Mouse (Mus musculus) CH12.LX (cell line): ENCODE measurements at regions not wholly inside any gene's neighbourhood (a gene's known extent, or its start where the extent isn't known, plus 50 kb on each side); places are given as distances from the start of the nearest gene placed in this dataset.
A peak's percentile ranks its signal among the peaks of the same experiment; 100 is the strongest.

ENCODE experiments used
- DNase-seq: peaks from one replicate; pipeline ENCODE4 v3.0.0-alpha.2; 2013; ENCODE audit errors: extremely low read depth
- H3K27ac ChIP-seq: 2 replicates; pipeline ENCODE4 v1.5.1; 2012; ENCODE audit warnings: low read depth, mild to moderate bottlenecking, control low read depth, moderate library complexity; ENCODE audit not compliant: insufficient read depth
- H3K27me3 ChIP-seq: replicated peaks from 2 replicates; pipeline ENCODE3; 2012; ENCODE audit warnings: inconsistent platforms
- H3K36me3 ChIP-seq, 2 experiments: replicated peaks in 1 of 2; 2 replicates each; pipeline versions ENCODE3 to v1.6.1; 2012; ENCODE audit warnings: inconsistent platforms in 1 of 2, low read length in 1 of 2, mild to moderate bottlenecking in 1 of 2, mixed read lengths in 1 of 2, moderate library complexity in 1 of 2; ENCODE audit not compliant: control insufficient read depth in 1 of 2, insufficient read depth in 1 of 2
- H3K4me1 ChIP-seq, 2 experiments: 2 replicates each; pipeline ENCODE4 v1.6.1; 2012; ENCODE audit warnings: inconsistent platforms in 1 of 2, moderate library complexity in 1 of 2; ENCODE audit not compliant: insufficient read depth in 2 of 2, control insufficient read depth in 1 of 2
- H3K4me2 ChIP-seq: 2 replicates; pipeline ENCODE4 v1.6.1; 2012; ENCODE audit warnings: low read depth, mild to moderate bottlenecking, control low read depth; ENCODE audit not compliant: poor library complexity, insufficient read depth, severe bottlenecking
- H3K4me3 ChIP-seq, 3 experiments: fragments of 150-350 bp in 1 of 3; sonication (generic) in 1 of 3; replicated peaks in 1 of 3; 2 replicates each; pipeline versions ENCODE3 to v1.5.1; 2011 to 2012; ENCODE audit warnings: low read depth in 2 of 3, low read length in 2 of 3, mild to moderate bottlenecking in 2 of 3, moderate library complexity in 2 of 3, control low read depth in 1 of 3, improper control_type of control experiment in 1 of 3, inconsistent platforms in 1 of 3, mixed read lengths in 1 of 3; ENCODE audit not compliant: poor library complexity in 1 of 3
- H3K79me2 ChIP-seq: replicated peaks from 2 replicates; pipeline ENCODE4 v1.6.1; 2012; ENCODE audit warnings: mild to moderate bottlenecking, moderate library complexity; ENCODE audit not compliant: control insufficient read depth, poor library complexity, insufficient read depth, severe bottlenecking; ENCODE audit errors: extremely low read depth
- H3K9ac ChIP-seq: 2 replicates; pipeline ENCODE4 v1.6.1; 2012; ENCODE audit warnings: low read depth, mild to moderate bottlenecking, control low read depth, moderate library complexity; ENCODE audit not compliant: insufficient read depth
- H3K9me3 ChIP-seq: replicated peaks from 2 replicates; pipeline ENCODE3; 2012; ENCODE audit warnings: low read length, inconsistent platforms, mixed read lengths
- BHLHE40 ChIP-seq: IDR thresholded peaks from 2 replicates; pipeline ENCODE4 v1.6.1; 2011; ENCODE audit warnings: mild to moderate bottlenecking, low read depth, low read length, improper control_type of control experiment
- CHD1 ChIP-seq: IDR thresholded peaks from 2 replicates; pipeline ENCODE4 v1.6.1; 2012; ENCODE audit warnings: low read depth, low read length, improper control_type of control experiment, inconsistent platforms
- CHD2 ChIP-seq: IDR thresholded peaks from 2 replicates; pipeline ENCODE4 v1.6.1; 2011; ENCODE audit warnings: low read length, improper control_type of control experiment
- CTCF ChIP-seq, 2 experiments: IDR thresholded peaks in 1 of 2; conservative IDR thresholded peaks in 1 of 2; 2 replicates each; pipeline ENCODE4 v1.5.1; 2011 to 2012; ENCODE audit warnings: low read depth in 2 of 2, low read length in 2 of 2, improper control_type of control experiment in 1 of 2, inconsistent platforms in 1 of 2, mild to moderate bottlenecking in 1 of 2, moderate library complexity in 1 of 2
- E2F4 ChIP-seq: IDR thresholded peaks from 2 replicates; pipeline ENCODE4 v1.6.1; 2011; ENCODE audit warnings: low read depth, low read length, improper control_type of control experiment; ENCODE audit not compliant: insufficient replicate concordance
- ELF1 ChIP-seq: IDR thresholded peaks from 2 replicates; pipeline ENCODE4 v1.6.1; 2014; ENCODE audit warnings: low read depth, mild to moderate bottlenecking, inconsistent platforms, low read length, improper control_type of control experiment
- EP300 ChIP-seq: IDR thresholded peaks from 2 replicates; pipeline ENCODE4 v1.6.1; 2011; ENCODE audit warnings: low read length, improper control_type of control experiment
- ETS1 ChIP-seq: conservative IDR thresholded peaks from 2 replicates; pipeline ENCODE4 v1.6.1; 2012; ENCODE audit warnings: low read depth, mild to moderate bottlenecking, inconsistent platforms, low read length, improper control_type of control experiment, moderate library complexity
- GABPA ChIP-seq: IDR thresholded peaks from 2 replicates; pipeline ENCODE4 v1.6.1; 2012; ENCODE audit warnings: low read depth, low read length, improper control_type of control experiment, inconsistent platforms; ENCODE audit not compliant: insufficient replicate concordance
- HCFC1 ChIP-seq: IDR thresholded peaks from 2 replicates; pipeline ENCODE4 v1.6.1; 2012; ENCODE audit warnings: low read depth, mild to moderate bottlenecking, inconsistent platforms, low read length, improper control_type of control experiment
- IRF4 ChIP-seq: IDR thresholded peaks from 2 replicates; pipeline ENCODE4 v1.6.1; 2014; ENCODE audit warnings: low read depth, mild to moderate bottlenecking, inconsistent platforms, low read length, improper control_type of control experiment
- JUN ChIP-seq: IDR thresholded peaks from 2 replicates; pipeline ENCODE4 v1.6.1; 2011; ENCODE audit warnings: low read depth, mild to moderate bottlenecking, low read length, improper control_type of control experiment, moderate library complexity; ENCODE audit not compliant: insufficient read depth
- JUND ChIP-seq: conservative IDR thresholded peaks from 2 replicates; pipeline ENCODE4 v1.6.1; 2011; ENCODE audit warnings: low read depth, low read length, improper control_type of control experiment
- KAT2A ChIP-seq: IDR thresholded peaks from 2 replicates; pipeline ENCODE4 v1.6.1; 2012; ENCODE audit warnings: low read length, improper control_type of control experiment, inconsistent platforms; ENCODE audit not compliant: insufficient replicate concordance
- MAFK ChIP-seq: IDR thresholded peaks from 2 replicates; pipeline ENCODE4 v1.6.1; 2011; ENCODE audit warnings: low read length, improper control_type of control experiment; ENCODE audit not compliant: insufficient replicate concordance
- MAX ChIP-seq: IDR thresholded peaks from 2 replicates; pipeline ENCODE4 v1.6.1; 2011; ENCODE audit warnings: low read length, improper control_type of control experiment
- MAZ ChIP-seq: IDR thresholded peaks from 2 replicates; pipeline ENCODE4 v1.6.1; 2012; ENCODE audit warnings: low read depth, mild to moderate bottlenecking, inconsistent platforms, low read length, improper control_type of control experiment, moderate library complexity
- MEF2A ChIP-seq: IDR thresholded peaks from 2 replicates; pipeline ENCODE4 v1.6.1; 2014; ENCODE audit warnings: low read depth, mild to moderate bottlenecking, inconsistent platforms, low read length, improper control_type of control experiment, borderline replicate concordance
- MXI1 ChIP-seq: IDR thresholded peaks from 2 replicates; pipeline ENCODE4 v1.6.1; 2011; ENCODE audit warnings: mild to moderate bottlenecking, low read depth, low read length, improper control_type of control experiment
- MYC ChIP-seq: IDR thresholded peaks from 2 replicates; pipeline ENCODE4 v1.6.1; 2011; ENCODE audit warnings: low read depth, mild to moderate bottlenecking, improper control_type of control experiment, low read length
- NELFE ChIP-seq: IDR thresholded peaks from 2 replicates; pipeline ENCODE4 v1.6.1; 2011; ENCODE audit warnings: low read depth, low read length, improper control_type of control experiment
- NRF1 ChIP-seq: IDR thresholded peaks from 2 replicates; pipeline ENCODE4 v1.6.1; 2014; ENCODE audit warnings: low read depth, mild to moderate bottlenecking, inconsistent platforms, low read length, improper control_type of control experiment, moderate library complexity
- PAX5 ChIP-seq: IDR thresholded peaks from 2 replicates; pipeline ENCODE4 v1.6.1; 2012; ENCODE audit warnings: low read length, inconsistent platforms, mixed read lengths
- POLR2A ChIP-seq: IDR thresholded peaks from 2 replicates; pipeline ENCODE4 v1.6.1; 2011; ENCODE audit warnings: low read depth, mild to moderate bottlenecking, improper control_type of control experiment, low read length
- POLR2AphosphoS2 ChIP-seq: IDR thresholded peaks from 2 replicates; pipeline ENCODE4 v1.6.1; 2011; ENCODE audit warnings: low read depth, low read length, improper control_type of control experiment
- RAD21 ChIP-seq: IDR thresholded peaks from 2 replicates; pipeline ENCODE4 v1.6.1; 2011; ENCODE audit warnings: low read depth, mild to moderate bottlenecking, low read length, improper control_type of control experiment, moderate library complexity
- RCOR1 ChIP-seq: conservative IDR thresholded peaks from 2 replicates; pipeline ENCODE4 v1.6.1; 2012; ENCODE audit warnings: low read depth, mild to moderate bottlenecking, inconsistent platforms, low read length, improper control_type of control experiment
- SIN3A ChIP-seq: IDR thresholded peaks from 2 replicates; pipeline ENCODE4 v1.6.1; 2012; ENCODE audit warnings: low read length, improper control_type of control experiment, inconsistent platforms
- SMC3 ChIP-seq: IDR thresholded peaks from 2 replicates; pipeline ENCODE4 v1.6.1; 2011; ENCODE audit warnings: low read depth, low read length, improper control_type of control experiment
- TBP ChIP-seq: conservative IDR thresholded peaks from 2 replicates; pipeline ENCODE4 v1.6.1; 2011; ENCODE audit warnings: low read depth, low read length, improper control_type of control experiment
- TCF12 ChIP-seq: IDR thresholded peaks from 2 replicates; pipeline ENCODE4 v1.6.1; 2014; ENCODE audit warnings: low read depth, mild to moderate bottlenecking, inconsistent platforms, low read length, improper control_type of control experiment
- UBTF ChIP-seq: IDR thresholded peaks from 2 replicates; pipeline ENCODE4 v1.6.1; 2012; ENCODE audit warnings: low read depth, mild to moderate bottlenecking, inconsistent platforms, low read length, improper control_type of control experiment, moderate library complexity
- USF1 ChIP-seq: IDR thresholded peaks from 2 replicates; pipeline ENCODE4 v1.6.1; 2014; ENCODE audit warnings: low read depth, mild to moderate bottlenecking, inconsistent platforms, low read length, improper control_type of control experiment
- USF2 ChIP-seq: conservative IDR thresholded peaks from 2 replicates; pipeline ENCODE4 v1.6.1; 2011; ENCODE audit warnings: low read depth, low read length, improper control_type of control experiment
- ZC3H11A ChIP-seq: IDR thresholded peaks from 2 replicates; pipeline ENCODE4 v1.6.1; 2012; ENCODE audit warnings: low read depth, mild to moderate bottlenecking, inconsistent platforms, low read length, improper control_type of control experiment
- ZKSCAN1 ChIP-seq: IDR thresholded peaks from 2 replicates; pipeline ENCODE4 v1.6.1; 2012; ENCODE audit warnings: low read depth, inconsistent platforms, low read length, improper control_type of control experiment, borderline replicate concordance
- ZMIZ1 ChIP-seq: IDR thresholded peaks from 2 replicates; pipeline ENCODE4 v1.6.1; 2012; ENCODE audit warnings: low read depth, mild to moderate bottlenecking, inconsistent platforms, low read length, improper control_type of control experiment
- ZNF384 ChIP-seq: IDR thresholded peaks from 2 replicates; pipeline ENCODE4 v1.6.1; 2012; ENCODE audit warnings: low read depth, low read length, improper control_type of control experiment, inconsistent platforms
- dilution Hi-C: fragments of 300-500 bp; cut with MboI; formaldehyde crosslinking; loops from 2 replicates; pipeline ENCODE4 v1.14.3; 2020; ENCODE audit warnings: low sequenced_read_pairs; ENCODE audit not compliant: extremely low pct_unique_long_range_greater_than_20kb, extremely low pct_ligation_motif_present
- in situ Hi-C: fragments of 300-500 bp; cut with MboI; formaldehyde crosslinking; loops from 3 replicates; pipeline ENCODE4 v1.14.3; 2019; ENCODE audit warnings: low sequenced_read_pairs, low pct_ligation_motif_present, low pct_unique_long_range_greater_than_20kb, mixed read lengths

DNA sequence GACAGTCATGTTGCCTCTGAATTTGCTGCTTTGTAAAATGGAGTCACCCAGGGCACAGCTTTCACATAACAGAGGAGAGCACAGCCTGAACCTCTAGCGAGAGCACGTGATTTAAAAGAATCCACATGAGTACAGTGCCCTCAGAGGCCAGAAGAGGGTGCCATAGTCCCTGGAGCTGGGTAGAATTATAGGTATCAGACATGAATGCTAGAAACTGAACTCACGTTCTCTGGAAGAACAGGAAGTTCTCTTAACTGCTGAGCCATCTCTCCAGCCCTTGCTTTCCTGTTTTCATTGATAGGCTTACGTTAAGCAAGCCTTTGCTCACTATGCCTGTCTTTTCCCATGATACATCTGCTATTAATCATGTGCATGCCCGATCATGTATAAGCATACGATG lies 60.9 kb upstream of the Atp11b start:
- dilution Hi-C loops (no loop called here), in situ Hi-C loops (loop anchor here (10.0 to 25.0 kb wide), 5 partner anchors 192 to 644 kb away; partner anchors contain the start of gene Acad9)
- H3K9me3 ChIP-seq, result no peaks in the 10 kb centered on the region
- no peak overlapping the region for H3K4me3 ChIP-seq
- no peaks in the 10 kb centered on the region for H3K36me3 ChIP-seq
- H3K27me3 ChIP-seq, result no peaks in the 10 kb centered on the region
- no peaks in the 10 kb centered on the region for H3K79me2 ChIP-seq
- H3K27ac ChIP-seq, result no peak overlapping the region
- peak; percentile 94 for DNase-seq
- peak overlapping the region; percentile 33; the same call in 1 of the 2 replicates for H3K4me2 ChIP-seq
- H3K4me1 ChIP-seq, result peaks cover 8 to 9% of the 10 kb centered on the region in 2 experiments
- peak; percentile 99 for TF ChIP-seq BHLHE40
- peak; percentile 85 to 93 for TF ChIP-seq CTCF (conservative IDR thresholded peaks at IDR 0.05 in 1 of 2, IDR thresholded peaks at IDR 0.05 in 1 of 2; ENCODE audit: low read depth in 2 of 2, low read length in 2 of 2)
- TF ChIP-seq POLR2AphosphoS2, result no peak
- no peak for TF ChIP-seq MEF2A
- peak; percentile 71 for TF ChIP-seq USF2
- no peak for TF ChIP-seq GABPA
- TF ChIP-seq USF1, result peak; percentile 81
- TF ChIP-seq TBP, result no peak
- peak; percentile 96 for TF ChIP-seq MYC
- no peak for TF ChIP-seq NELFE
- TF ChIP-seq JUN, result no peak
- TF ChIP-seq SMC3, result peak; percentile 92
- no peak for TF ChIP-seq CHD2
- no peak for TF ChIP-seq ZMIZ1
- TF ChIP-seq POLR2A, result no peak
- peak; percentile 70 for TF ChIP-seq ZC3H11A
- TF ChIP-seq MXI1, result peak; percentile 56; the same call in 1 of the 2 replicates
- TF ChIP-seq ELF1, result peak; percentile 69; the same call in 1 of the 2 replicates
- TF ChIP-seq JUND, result no peak
- TF ChIP-seq RCOR1, result no peak; the same call in 1 of the 2 replicates
- TF ChIP-seq MAX, result peak; percentile 95
- no peak for TF ChIP-seq KAT2A
- no peak for TF ChIP-seq E2F4
- 0 out of 2 replicates have a peak, but pooled peaks have one; percentile 38 for TF ChIP-seq ETS1
- TF ChIP-seq MAFK, result no peak
- no peak for TF ChIP-seq CHD1
- TF ChIP-seq TCF12, result 0 out of 2 replicates have a peak, but pooled peaks have one; percentile 27
- peak; percentile 35; the same call in 1 of the 2 replicates for TF ChIP-seq SIN3A
- no peak for TF ChIP-seq ZNF384
- no peak for TF ChIP-seq PAX5
- TF ChIP-seq IRF4, result peak; percentile 62; the same call in 1 of the 2 replicates
- TF ChIP-seq MAZ, result no peak
- peak; percentile 96 for TF ChIP-seq RAD21
- TF ChIP-seq ZKSCAN1, result no peak
- no peak for TF ChIP-seq EP300
- no peak for TF ChIP-seq UBTF
- TF ChIP-seq HCFC1, result peak; percentile 22; the same call in 1 of the 2 replicates
- TF ChIP-seq NRF1, result no peak
- H3K9ac ChIP-seq, result 0 out of 2 replicates have a peak overlapping the region, but pooled peaks have one; percentile 45
